Mouse (Mus musculus) frontal cortex, adult (tissue): ENCODE measurements at regions not wholly inside any gene's neighbourhood (a gene's known extent, or its start where the extent isn't known, plus 50 kb on each side); places are given as distances from the start of the nearest gene placed in this dataset.
A peak's percentile ranks its signal among the peaks of the same experiment; 100 is the strongest.

Experiments used
- ATAC-seq: cut with Nextera tagmentation; 2 replicates; pipeline ENCODE4 v1.9.2; 2017; ENCODE audit warnings: mild to moderate bottlenecking, moderate library complexity, mixed read lengths; ENCODE audit not compliant: low TSS enrichment

DNA sequence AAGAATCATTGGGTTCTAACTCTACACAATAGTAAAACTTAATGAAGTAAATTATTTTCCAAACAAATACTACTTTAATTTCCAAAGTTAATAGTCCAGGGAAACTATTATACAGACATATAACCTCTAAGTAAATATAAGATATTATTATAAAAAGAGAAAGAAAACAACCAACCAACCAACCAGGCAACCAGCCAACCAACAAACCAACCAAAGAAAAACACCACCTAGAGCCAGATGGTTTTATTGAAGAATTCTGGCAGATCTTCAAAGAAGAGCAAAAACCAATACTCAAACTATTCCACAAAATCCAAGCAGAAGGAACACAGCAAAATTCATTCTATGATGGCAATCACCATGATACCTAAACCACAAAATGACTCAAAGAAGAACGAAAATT, 1418.0 kb upstream of the Pabpc4l start:
- no peak for ATAC-seq

GRCm38 (mm10) chr3:47863591-47863990, 1415.6 kb upstream of the Pabpc4l start:
- ATAC-seq, result peak; percentile 95

DNA sequence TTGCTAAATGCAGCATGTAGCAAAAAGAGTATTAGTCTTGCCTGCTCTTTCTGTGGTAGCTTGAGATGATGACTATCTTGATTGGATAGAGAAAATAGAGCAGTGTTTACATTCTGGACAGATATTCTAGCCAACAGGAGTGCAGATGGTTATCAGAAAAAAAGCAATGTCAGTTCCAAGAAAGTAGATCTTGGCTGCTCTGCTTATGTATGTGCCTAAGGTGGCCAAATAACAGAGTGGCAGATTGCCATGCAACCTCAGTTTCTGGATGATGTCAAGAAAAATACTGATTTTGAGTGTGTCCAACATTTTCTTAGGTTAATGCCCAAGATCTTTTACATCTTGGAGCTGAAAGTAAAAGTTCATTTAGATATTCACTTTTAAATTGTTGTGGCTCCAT, 1397.6 kb upstream of the Pabpc4l start:
- no peak for ATAC-seq

DNA sequence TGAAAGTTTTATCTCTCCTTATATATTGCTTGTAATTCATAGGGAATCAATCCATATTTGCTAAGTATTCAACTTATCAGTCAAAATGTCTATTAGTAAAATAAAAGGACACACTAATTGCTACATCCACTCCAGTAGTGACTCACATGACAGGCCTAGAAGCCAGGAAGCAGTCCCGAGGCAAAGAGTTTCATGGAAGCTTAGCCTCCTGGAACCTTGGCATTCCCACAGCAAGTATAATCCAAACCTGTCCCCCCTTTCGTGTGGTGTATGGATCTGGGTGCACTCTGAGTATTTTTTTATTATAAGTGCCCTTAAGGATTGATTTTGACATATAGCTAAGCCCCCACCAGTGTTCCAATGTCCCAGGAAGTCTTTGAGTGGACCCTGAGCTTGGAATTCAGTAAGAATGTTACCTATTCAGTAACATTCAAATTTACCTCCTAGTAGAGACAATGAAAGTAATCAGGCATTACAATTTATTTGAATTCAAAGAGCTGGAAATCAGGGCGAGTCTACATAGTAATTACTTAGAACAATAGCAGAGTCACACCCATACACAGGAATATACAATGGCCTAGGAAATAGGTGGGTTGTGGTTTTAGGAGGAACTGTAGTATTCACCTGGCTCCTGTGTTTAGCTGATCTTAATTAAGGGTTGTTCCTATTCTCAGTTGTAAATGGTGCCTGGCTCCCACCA, 1388.7 kb upstream of the Pabpc4l start:
- ATAC-seq, result no peak

GRCm38 (mm10) chr3:47818361-47818760, 1370.3 kb upstream of the Pabpc4l start:
- no peak for ATAC-seq

- ATAC-seq, result no peak
Measured at GRCm38 (mm10) chr3:47817564-47817963, 1369.5 kb upstream of the Pabpc4l start.
